Mouse (Mus musculus): ENCODE results near the gene Zbp1.

DNA sequence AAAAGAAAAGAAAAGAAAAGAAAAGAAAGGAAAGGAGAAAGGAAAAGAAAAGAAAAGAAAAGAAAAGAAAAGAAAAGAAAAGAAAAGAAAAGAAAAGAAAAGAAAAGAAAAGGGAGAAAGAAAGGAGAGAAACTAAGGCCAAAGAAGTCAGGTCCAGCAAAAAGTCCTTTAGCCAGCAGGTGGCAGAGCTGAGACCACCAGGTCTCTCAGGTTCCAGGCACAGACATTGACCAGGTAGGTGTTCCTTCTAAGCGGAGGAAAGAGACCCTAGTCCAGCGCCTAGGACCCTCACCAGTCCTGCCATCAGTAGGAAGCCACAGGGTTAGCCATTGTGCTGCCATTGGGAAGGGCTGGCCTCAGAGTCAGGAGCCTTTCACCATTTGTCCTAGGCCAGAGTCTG, 54.4 kb downstream of the Zbp1 start:
- TF ChIP-seq CTCF (IDR thresholded peaks at IDR 0.05; ENCODE audit: low read depth, low read length) (no peak), POLR2A (IDR thresholded peaks at IDR 0.05; ENCODE audit: borderline replicate concordance, low read depth, low read length) (no peak)

Measured in bone marrow macrophage, adult 2 months (primary cell).